Mouse (Mus musculus): Measurements from ENCODE around the gene Dyrk3.

Dyrk3 gene

DNA sequence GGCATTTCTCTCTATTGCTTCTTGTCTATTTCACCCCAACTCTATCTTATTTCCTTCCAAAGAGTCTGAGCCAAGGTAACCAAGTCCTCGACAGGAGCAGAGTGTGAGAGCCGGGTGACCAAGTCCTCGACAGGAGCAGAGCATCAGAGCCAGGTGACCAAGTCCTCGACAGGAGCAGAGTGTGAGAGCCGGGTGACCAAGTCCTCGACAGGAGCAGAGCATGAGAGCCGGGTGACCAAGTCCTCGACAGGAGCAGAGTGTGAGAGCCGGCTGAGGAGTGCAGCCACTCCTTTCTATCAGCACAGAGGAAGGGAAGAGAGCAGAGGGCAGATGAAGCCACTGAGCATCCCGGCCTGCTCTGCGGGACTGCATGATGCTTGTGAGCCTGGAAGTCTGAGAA is 49.6 kb downstream of the Dyrk3 start:
- peaks cover 73% of the 10 kb centered on the region for H3K27me3 ChIP-seq (ENCODE audit: insufficient read depth, low read length)
- no peak for TF ChIP-seq POU5F1 (IDR thresholded peaks at IDR 0.05; ENCODE audit: borderline replicate concordance, low read length)
- TF ChIP-seq NANOG (IDR thresholded peaks at IDR 0.05; ENCODE audit: borderline replicate concordance, low read length) = no peak
- no peak for TF ChIP-seq CTCF (conservative IDR thresholded peaks at IDR 0.05; ENCODE audit: low read length)
- H3K36me3 ChIP-seq (ENCODE audit: insufficient read depth, low read length) = no peaks in the 10 kb centered on the region

DNA sequence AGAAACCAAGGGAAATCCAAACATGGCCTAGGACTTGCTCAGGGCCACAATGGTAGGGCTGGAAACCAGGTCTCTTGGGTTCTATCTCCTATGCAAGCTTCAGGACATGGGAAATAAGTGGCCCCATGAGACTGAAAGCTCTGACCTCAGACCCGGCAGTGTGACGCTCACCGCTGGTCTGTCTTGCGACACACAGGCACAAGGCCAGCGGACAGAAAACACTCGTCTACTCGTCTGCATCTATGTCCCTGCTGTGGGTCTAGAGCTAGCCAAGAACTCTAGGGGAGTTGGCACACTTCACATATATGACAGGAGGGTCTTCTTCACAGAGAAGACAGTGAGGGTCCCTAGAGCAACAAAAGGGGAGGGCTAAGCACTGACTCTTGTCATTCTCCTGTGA is 51.2 kb downstream of the Dyrk3 start:
- H3K36me3 ChIP-seq (ENCODE audit: insufficient read depth, low read length) = no peaks in the 10 kb centered on the region
- no peak overlapping the region for H3K4me3 ChIP-seq (replicated peaks; ENCODE audit: low read length)
- peaks cover 66% of the 10 kb centered on the region for H3K27me3 ChIP-seq (ENCODE audit: insufficient read depth, low read length)
- TF ChIP-seq POU5F1 (IDR thresholded peaks at IDR 0.05; ENCODE audit: borderline replicate concordance, low read length) (no peak), CTCF (conservative IDR thresholded peaks at IDR 0.05; ENCODE audit: low read length) (no peak), NANOG (IDR thresholded peaks at IDR 0.05; ENCODE audit: borderline replicate concordance, low read length) (no peak)
- peaks cover 12% of the 10 kb centered on the region for H3K4me1 ChIP-seq (replicated peaks; ENCODE audit: low read depth, low read length)
- no peaks in the 10 kb centered on the region for H3K9me3 ChIP-seq (ENCODE audit: low read length)

More for the DNA sequence above, 49.6 kb downstream of the Dyrk3 start:
- H3K9me3 ChIP-seq (ENCODE audit: low read length) = no peaks in the 10 kb centered on the region
- no peak overlapping the region for H3K4me3 ChIP-seq (replicated peaks; ENCODE audit: low read length)
- H3K4me1 ChIP-seq (replicated peaks; ENCODE audit: low read depth, low read length) = peaks cover 12% of the 10 kb centered on the region

- Histone ChIP-seq H3K36me3 (ENCODE audit: insufficient read depth, low read length) (no peaks in the 10 kb centered on the region), H3K4me3 (replicated peaks; ENCODE audit: low read length) (no peak overlapping the region), H3K4me1 (replicated peaks; ENCODE audit: low read depth, low read length) (peaks cover 12% of the 10 kb centered on the region), H3K9me3 (ENCODE audit: low read length) (no peaks in the 10 kb centered on the region), H3K27me3 (ENCODE audit: insufficient read depth, low read length) (peaks cover 66% of the 10 kb centered on the region)
- peak; percentile 40; the same call in 1 of the 2 replicates for TF ChIP-seq NANOG (IDR thresholded peaks at IDR 0.05; ENCODE audit: borderline replicate concordance, low read length)
- no peak for TF ChIP-seq POU5F1 (IDR thresholded peaks at IDR 0.05; ENCODE audit: borderline replicate concordance, low read length)
Measured at GRCm38 (mm10) chr1:131085957-131086739, 52.0 kb downstream of the Dyrk3 start.

DNA sequence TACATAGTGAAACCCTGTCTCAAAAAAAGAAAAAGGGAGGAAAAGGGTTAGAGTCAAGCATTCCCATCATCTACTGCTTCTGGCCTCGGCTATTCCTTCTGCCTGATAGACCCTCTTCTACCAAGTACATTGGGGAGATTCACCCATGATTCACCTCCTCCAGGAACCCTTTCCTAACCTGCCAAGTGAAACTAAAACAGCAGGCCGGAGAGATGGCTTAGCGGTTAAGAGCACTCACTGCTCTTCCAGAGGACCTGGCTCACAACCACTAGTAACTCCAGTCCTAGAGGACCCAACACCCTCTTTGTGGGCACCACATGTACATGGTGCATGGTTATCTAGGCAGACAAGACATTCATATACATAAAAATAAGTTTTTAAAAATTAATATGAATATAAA is 52.9 kb downstream of the Dyrk3 start:
- Histone ChIP-seq H3K4me1 (replicated peaks; ENCODE audit: low read depth, low read length) (peaks cover 5% of the 10 kb centered on the region), H3K9me3 (ENCODE audit: low read length) (no peaks in the 10 kb centered on the region), H3K27me3 (ENCODE audit: insufficient read depth, low read length) (peaks cover 60% of the 10 kb centered on the region), H3K4me3 (replicated peaks; ENCODE audit: low read length) (no peak overlapping the region), H3K36me3 (ENCODE audit: insufficient read depth, low read length) (no peaks in the 10 kb centered on the region)
- TF ChIP-seq NANOG (IDR thresholded peaks at IDR 0.05; ENCODE audit: borderline replicate concordance, low read length) (no peak), POU5F1 (IDR thresholded peaks at IDR 0.05; ENCODE audit: borderline replicate concordance, low read length) (no peak), CTCF (conservative IDR thresholded peaks at IDR 0.05; ENCODE audit: low read length) (no peak)

GRCm38 (mm10) chr1:131084289-131084688 is 53.9 kb downstream of the Dyrk3 start:
- no peaks in the 10 kb centered on the region for H3K36me3 ChIP-seq (ENCODE audit: insufficient read depth, low read length)
- H3K4me3 ChIP-seq (replicated peaks; ENCODE audit: low read length) = no peak overlapping the region
- H3K27me3 ChIP-seq (ENCODE audit: insufficient read depth, low read length) = peaks cover 51% of the 10 kb centered on the region
- TF ChIP-seq CTCF (conservative IDR thresholded peaks at IDR 0.05; ENCODE audit: low read length) (no peak), NANOG (IDR thresholded peaks at IDR 0.05; ENCODE audit: borderline replicate concordance, low read length) (no peak), POU5F1 (IDR thresholded peaks at IDR 0.05; ENCODE audit: borderline replicate concordance, low read length) (no peak)
- peaks cover 5% of the 10 kb centered on the region for H3K4me1 ChIP-seq (replicated peaks; ENCODE audit: low read depth, low read length)
- H3K9me3 ChIP-seq (ENCODE audit: low read length) = no peaks in the 10 kb centered on the region

DNA sequence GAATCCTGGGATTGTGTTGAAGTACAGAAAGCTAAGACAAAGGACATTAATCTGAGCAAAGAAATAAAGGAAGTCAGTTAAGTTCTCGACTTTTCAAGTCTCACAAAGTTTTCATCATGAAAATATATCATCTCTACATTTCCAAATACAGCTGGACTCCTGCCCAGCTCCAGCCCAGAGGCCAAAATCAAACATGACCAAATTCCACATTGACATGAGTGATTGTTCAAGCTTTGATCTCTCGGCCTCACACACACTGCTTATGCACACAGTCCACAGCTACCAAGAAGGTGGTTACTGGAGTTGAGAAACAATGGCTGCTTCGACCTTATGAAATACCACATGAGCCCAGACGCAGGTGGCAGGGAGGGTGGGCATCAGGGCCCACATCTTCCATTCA is 54.5 kb downstream of the Dyrk3 start:
- Histone ChIP-seq H3K4me3 (replicated peaks; ENCODE audit: low read length) (no peak overlapping the region), H3K9me3 (ENCODE audit: low read length) (no peaks in the 10 kb centered on the region), H3K27me3 (ENCODE audit: insufficient read depth, low read length) (peaks cover 44% of the 10 kb centered on the region)

GRCm38 (mm10) chr1:131083122-131083521 is 55.0 kb downstream of the Dyrk3 start:
- H3K27me3 ChIP-seq (ENCODE audit: insufficient read depth, low read length) = peaks cover 40% of the 10 kb centered on the region
- no peak for TF ChIP-seq POU5F1 (IDR thresholded peaks at IDR 0.05; ENCODE audit: borderline replicate concordance, low read length)
- no peak for TF ChIP-seq CTCF (conservative IDR thresholded peaks at IDR 0.05; ENCODE audit: low read length)
- no peak for TF ChIP-seq NANOG (IDR thresholded peaks at IDR 0.05; ENCODE audit: borderline replicate concordance, low read length)
- no peaks in the 10 kb centered on the region for H3K36me3 ChIP-seq (ENCODE audit: insufficient read depth, low read length)
- peaks cover 5% of the 10 kb centered on the region for H3K4me1 ChIP-seq (replicated peaks; ENCODE audit: low read depth, low read length)
- H3K4me3 ChIP-seq (replicated peaks; ENCODE audit: low read length) = no peak overlapping the region
- no peaks in the 10 kb centered on the region for H3K9me3 ChIP-seq (ENCODE audit: low read length)

More for the DNA sequence above, 54.5 kb downstream of the Dyrk3 start:
- Histone ChIP-seq H3K4me1 (replicated peaks; ENCODE audit: low read depth, low read length) (peaks cover 5% of the 10 kb centered on the region), H3K36me3 (ENCODE audit: insufficient read depth, low read length) (no peaks in the 10 kb centered on the region)
- TF ChIP-seq POU5F1 (IDR thresholded peaks at IDR 0.05; ENCODE audit: borderline replicate concordance, low read length) (no peak), CTCF (conservative IDR thresholded peaks at IDR 0.05; ENCODE audit: low read length) (no peak), NANOG (IDR thresholded peaks at IDR 0.05; ENCODE audit: borderline replicate concordance, low read length) (no peak)

DNA sequence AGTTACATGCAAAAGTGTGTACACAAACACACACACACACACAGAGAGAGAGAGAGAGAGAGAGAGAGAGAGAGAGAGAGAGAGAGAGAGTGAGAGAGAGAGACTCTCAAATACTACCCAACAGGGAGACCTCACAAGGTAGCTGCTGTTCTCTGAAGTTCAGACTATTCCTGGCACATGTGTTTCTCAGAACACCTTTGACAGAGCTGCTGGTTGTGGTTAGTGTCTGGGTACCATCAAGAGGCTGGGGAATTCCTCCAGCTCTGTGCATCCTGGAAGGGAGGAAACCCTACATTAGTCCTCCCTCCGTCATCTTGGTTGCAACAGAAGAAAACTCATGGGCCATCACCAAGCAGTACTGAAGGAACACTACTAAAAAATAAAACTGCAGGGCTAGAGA is 57.5 kb downstream of the Dyrk3 start:
- Histone ChIP-seq H3K36me3 (ENCODE audit: insufficient read depth, low read length) (no peaks in the 10 kb centered on the region), H3K4me3 (replicated peaks; ENCODE audit: low read length) (no peak overlapping the region)
- TF ChIP-seq CTCF (conservative IDR thresholded peaks at IDR 0.05; ENCODE audit: low read length) (no peak), NANOG (IDR thresholded peaks at IDR 0.05; ENCODE audit: borderline replicate concordance, low read length) (no peak), POU5F1 (IDR thresholded peaks at IDR 0.05; ENCODE audit: borderline replicate concordance, low read length) (no peak)

More for the DNA sequence above, 57.5 kb downstream of the Dyrk3 start:
- peaks cover 5% of the 10 kb centered on the region for H3K4me1 ChIP-seq (replicated peaks; ENCODE audit: low read depth, low read length)
- peaks cover 29% of the 10 kb centered on the region for H3K27me3 ChIP-seq (ENCODE audit: insufficient read depth, low read length)
- no peaks in the 10 kb centered on the region for H3K9me3 ChIP-seq (ENCODE audit: low read length)

Data from E14TG2a.4 (cell line).